Mouse (Mus musculus) urinary bladder, postnatal 25 days (tissue): ENCODE data around the gene Pax5.

Experiments used
- DNase-seq: peaks from one replicate; pipeline ENCODE4 v3.0.0; 2022; ENCODE audit warnings: low spot score

Pax5 gene

DNA sequence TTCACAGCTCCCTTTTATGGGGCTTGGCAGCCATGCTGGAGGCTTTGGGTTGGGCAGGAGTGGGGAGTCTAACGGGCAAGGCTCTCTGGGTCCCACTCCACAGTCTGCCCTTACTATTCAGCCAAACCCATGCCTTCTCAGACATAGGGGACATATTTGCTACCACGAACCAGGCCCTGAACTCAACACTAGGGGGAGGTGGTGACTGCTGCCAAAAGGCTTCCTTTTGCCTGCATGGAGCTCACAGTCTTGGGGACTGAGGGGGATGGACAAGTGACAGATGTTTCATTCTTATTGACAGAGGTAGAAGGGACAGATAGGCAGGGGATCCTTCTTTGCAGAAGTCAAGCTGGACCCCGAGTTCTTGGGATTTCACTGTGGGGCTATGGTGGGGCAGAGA is 42.1 kb downstream of the Pax5 start:
- DNase-seq: no peak

DNA sequence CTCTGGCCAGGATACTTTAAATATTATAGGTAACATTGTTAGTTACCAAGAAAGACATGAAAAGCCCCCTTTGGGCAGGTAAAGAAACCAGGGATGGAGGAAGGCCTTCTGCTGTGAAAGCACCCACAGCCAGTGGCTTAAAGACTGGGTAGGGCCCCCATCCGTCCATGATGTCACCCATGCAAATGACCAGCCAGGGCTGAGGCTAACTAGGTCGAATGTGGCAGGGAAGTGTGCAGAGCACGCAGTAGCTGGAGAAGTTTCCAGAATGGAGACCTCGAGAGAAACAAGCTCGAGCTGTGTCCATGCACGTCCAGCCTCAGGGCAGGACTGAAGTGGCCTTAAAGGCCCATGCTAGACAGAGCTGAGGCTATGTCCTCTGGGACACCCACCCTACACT is 42.9 kb downstream of the Pax5 start:
- no peak for DNase-seq

DNA sequence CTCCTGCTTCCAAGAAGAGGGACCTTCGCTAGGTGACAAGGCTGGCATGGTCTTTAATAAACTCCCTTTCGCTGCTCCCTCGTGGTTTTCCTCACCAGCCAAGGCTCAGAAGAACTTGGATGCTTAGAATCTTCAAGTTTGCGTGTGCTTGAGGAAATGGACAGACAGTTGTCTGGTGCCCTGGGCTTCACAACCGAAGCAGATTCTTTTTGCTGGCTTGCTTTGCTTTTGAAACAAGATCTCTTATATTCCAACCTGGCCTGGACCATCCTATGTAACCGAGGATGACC is 45.6 kb downstream of the Pax5 start:
- DNase-seq: no peak

DNA sequence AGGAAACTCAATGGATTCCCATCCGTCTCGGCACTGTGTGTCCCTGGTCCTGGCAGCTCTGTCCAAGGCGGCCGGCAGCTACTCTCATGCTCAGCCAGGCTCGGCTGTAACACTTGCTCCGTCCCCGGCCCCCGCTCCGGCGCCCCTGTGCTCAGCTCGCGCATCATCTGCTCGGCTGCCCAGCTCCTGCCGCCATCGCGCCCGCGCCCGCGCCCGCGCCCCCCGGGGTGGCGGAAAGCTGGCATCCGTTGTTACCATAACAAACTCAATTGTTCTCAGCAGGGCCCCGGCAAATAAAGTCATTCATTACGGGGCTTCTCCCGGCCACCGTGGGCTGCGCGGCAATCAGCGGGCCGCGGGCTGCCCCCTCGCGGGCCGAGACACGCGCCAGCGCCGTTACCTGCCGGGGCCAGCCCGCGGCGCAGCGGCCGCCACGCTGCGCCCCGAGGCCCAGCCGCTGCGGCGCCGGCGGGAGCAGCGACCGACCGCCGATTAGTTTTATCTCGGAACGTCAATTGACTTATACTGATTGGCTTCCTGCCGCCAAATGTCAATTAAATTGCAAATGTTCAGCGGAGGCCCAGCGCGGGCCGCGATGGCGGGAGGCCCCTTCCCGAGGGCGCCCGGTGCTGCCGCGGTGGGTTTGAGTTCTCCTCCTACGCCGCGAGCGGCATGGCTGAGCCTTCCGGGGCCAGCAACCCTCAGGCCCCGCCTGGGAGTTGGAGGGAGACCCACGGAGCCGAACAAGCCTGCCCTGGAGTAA is 46.1 kb downstream of the Pax5 start:
- peak; percentile 3 for DNase-seq

DNA sequence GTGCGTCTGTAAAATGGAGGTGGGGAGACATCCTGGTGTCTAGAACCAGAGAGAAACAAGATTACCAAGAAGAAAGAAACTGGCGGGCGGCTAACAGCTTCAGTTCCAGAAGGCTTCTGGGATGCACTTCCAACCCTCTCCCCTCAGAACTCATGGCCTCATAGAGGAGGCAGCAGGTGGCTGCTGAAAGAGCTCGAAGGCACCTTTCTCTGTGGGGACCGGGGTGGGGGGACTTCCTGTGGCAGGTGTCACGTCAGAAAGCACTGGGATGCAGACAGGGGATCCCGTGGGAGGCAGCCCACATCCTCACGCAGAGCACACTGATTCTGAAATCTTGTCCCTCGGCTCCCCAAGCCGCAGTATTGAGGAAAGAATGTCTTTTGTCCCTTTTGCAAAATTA is 46.8 kb downstream of the Pax5 start:
- DNase-seq: no peak

DNA sequence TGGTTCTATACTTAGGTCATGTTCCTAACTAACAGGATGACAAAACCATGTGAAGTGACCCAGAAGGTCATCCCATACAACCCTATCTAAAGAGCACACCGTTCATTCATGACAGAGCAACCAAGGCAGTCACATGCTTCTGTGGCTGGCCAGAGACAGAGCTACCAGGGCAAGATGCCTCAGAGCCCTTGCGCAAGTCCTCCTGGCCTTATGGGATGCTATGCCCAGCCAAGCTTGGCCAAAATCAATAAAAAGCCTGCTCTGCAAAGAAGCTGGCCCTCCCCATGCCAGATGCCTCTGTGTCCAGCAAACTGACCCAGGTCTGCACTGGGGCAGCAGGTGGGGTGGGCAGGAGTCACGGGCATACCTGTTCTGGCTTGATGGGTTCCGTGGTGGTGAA is 65.1 kb downstream of the Pax5 start:
- DNase-seq: no peak

DNA sequence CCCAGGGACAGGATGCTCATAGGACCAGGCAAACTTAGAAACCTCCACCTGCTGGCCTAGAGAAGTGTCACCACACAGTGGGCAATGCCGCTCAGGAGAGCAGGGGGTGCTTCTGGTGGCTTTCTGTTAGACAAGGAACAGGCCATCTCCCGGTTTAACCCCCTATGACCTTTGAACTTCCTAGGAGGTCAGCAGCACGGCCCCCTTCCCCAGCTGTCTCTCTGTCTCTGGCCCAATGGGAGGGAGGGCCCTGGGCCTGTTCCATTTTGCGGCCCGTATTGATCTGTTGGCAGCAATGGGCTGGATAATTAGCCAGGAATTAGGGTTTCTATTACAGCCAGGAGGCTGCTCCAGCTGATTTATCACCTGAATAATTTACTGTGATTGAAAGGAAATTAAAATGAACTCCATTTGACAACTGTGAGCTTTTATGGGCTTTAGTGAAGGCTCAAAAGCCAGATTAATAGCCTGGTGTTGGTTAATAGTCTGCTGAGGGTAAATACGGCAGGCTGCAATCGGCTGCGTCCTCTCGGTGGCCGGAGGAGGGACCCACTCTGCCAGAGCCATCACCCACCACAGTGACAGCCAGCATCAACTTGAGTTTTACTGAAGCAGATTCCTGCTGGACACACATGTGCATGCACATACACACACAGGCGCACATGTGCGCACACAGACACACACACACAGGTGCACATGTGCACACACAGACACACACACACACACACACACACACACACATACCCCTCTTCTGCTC is 68.3 kb downstream of the Pax5 start:
- DNase-seq: no peak

DNA sequence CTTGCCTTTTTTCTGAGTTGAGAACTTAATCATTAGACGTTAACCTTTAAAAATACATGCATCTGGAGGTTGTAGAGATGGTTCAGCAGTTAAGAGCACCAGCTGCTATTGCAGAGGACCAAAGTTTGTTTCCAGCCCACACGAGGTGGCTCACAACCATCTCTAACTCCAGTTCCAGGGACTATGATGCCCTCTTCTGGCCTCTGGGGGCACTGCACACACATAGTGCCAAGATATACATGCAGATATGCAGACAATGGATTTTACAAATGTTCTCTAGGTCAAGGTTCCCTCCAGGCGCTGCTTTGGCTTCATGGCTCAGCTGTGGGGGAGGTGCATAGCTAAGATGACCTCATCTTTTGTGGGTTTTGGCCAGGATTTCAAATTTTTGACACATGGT is 74.7 kb downstream of the Pax5 start:
- DNase-seq: no peak

DNA sequence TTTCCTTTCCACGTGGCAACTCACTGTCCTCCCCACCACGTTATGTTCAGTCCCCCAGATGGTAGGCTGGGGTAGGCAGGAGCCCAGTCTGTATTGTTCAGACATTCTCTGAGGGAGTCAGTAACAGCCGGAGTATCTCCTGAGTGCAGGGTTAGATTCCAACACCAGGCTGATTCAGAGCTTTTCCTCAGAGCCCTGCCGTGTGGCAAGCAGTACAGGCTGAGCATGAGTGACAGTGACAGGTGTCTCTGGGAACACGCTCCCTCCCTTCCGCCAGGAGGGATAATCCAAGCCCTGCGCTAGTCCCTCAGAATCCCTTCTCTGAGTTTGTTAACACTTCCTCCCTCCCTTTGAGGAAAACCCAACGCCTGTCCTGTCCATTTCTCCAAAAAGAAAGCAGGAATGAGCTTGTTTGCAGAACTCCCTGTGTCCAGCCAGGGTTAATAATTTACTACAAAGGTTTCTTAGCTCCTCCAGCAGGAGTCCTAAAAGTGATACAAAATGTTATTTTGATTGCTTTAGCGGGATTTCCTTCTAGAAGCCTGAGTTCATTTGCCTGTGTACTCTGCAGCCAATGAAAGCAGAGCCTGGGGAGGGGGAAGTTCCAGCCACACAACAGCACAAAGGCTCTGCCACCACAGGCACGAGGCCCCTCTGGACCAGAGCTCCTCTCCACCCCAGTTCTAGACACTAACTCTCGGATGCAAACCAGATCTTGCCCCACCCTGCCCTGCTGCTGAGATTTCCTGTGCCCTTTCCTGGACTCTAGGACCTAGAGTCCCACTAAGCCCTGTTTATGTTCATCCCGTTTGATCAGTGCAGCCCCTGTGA is 76.4 kb downstream of the Pax5 start:
- DNase-seq: no peak

DNA sequence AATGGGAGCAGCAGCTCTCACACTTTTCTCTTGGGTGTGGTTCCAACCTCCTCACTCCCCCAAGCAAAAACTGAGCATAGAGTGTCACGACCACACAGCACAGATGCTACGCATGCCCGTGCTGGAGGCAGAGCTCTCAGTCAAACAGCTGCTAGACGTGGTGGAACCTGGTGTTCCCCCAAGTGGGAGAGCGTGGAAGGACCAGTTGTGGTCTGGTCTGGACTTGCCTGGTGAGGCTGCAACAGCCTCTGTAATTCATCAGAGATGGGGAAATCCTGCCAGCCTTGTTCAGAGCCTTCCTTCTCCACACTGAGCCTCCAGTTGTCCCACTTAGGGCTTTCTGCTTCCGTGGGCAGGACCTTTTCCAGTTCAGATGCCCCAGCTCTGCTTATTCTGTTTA is 80.2 kb downstream of the Pax5 start:
- DNase-seq: no peak

DNA sequence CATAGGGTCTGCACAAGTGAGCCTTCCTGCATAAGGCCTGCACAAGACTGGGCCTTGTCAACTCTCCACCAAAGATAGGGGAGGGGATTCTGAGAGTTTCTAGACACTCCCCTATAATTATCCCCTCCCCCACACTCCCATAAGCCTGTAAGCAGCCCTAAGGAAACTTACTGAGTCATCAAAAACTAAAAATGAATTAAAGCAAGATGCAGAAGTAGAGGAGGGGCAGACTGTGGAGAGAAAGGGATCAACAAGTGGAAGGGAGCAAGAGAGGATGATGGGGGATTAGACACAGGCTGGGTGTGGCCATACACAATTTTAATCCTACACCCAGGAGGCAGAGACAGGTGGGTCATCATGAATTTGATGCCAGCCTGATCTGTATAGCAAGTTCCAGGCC is 82.4 kb downstream of the Pax5 start:
- DNase-seq: no peak

DNA sequence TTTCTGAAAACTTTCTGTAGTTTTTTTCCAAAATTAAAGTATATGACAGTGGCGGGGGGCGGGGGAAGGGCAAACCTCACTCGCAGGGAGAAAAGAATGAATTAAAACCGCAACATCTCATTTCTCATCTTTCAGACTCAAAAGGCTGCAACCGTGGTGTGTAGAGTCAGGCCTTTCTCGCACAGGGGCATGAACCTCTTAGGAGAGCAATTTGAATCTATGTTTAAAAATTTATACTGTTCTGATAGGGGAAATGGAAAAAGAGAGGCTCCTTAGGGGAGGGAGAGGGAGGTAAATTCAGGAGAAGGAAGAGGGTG is 85.2 kb downstream of the Pax5 start:
- DNase-seq: no peak

DNA sequence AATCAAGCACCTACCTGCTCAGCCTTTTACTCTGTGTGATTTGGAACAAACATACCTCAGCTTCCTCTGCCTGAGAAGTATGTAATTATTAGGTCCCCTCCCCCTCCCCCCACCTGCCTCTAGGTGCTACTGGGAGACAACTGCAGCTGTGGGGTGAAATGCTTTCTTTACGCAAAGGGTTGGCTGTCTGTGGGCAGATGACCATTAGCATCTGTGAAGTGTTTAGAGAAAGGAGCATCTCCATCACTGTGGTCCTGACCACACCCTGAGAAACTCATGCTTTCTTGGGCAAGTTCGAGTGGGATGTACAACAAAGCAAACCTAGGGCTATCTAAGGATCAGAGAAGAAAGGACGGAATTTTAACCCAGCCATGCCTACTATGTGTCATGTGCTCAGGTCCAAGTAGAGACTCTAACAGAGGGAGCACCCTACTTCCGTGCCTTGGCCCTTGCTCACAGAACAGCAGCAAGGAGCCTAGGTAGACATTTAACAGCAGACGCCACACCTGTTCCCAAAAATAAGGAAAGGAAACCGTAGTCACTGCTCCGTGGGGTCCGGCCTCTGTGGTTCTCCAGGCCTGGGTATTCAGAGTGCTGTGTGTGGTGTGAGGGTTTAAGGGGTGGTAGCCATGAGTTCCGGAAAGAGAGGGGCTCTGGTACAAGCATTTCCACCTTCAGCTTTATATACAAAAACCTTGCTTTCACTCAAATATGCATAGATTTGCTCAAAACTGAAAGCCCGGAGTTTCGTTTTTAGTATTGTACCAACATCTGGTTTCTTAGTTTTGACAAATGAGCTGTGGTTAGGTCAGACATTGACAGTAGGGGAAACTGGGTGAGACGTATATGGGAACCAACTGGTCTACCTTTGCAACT is 85.8 kb downstream of the Pax5 start:
- no peak for DNase-seq

DNA sequence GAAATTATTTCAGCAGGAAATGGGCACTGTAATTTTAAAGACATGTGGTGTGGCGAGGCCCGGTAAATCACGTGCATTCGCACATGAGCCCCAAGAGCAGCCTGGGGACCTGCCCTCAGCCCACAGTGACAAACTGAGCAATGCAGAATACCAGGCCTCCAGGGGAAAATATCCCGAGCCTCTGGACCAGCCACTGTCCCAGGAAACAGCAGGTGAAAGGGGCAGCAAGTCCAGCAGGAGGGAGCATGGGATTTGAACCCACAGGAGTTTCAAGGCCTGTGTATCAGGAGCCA is 86.9 kb downstream of the Pax5 start:
- DNase-seq: no peak

DNA sequence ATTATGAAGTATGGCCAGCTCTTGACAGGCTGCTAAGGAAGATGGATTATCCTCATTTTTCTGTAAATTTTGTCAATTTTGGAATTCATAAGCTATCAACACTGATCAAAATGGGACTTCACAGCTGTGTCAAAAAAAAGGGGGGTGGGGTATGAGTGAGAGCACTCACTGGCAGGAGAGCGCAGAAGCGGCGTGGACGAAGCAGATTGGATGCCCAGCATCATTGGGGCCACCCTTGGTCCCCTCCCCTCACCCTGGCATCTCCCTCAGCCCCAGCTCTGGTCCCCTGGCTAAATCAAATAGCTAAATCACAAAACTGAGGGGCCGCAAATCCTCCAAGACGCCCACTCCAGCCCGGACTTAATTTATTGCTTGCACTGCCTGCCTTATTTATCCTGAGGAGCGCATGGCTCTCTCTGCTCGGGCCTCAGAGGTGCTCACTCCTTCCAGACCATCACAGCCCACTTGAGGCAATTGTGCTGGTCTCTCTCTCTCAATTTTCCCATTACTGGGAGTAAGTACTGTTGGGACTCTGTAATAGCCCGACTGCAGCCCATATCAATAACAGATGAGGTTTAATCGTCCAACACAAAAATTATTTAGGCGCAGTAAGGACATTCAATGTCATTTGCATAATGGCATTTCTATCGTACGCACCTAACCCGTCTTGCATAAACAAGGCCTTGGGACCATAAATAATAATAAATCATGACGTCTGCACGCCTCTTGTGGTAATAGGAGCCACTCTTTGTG is 87.4 kb downstream of the Pax5 start:
- DNase-seq: no peak

DNA sequence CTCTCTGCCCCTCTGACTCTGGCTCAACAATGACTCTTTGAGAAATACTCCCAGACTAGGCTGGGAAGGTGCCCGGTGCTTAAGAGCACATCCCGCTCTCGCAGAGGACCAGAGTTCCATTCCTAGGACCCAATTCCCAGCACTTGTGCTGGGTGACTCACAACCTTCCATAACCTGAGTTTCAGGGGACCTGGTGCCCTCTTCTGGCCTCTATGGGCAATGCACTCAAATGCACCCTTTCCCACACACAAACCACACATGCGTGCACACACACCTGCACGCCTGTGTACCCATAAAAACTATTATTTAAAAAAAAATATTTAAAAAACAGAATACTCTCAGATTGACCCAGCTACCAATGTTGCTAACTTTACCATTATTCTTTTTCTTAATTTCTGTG is 90.0 kb downstream of the Pax5 start:
- no peak for DNase-seq

DNA sequence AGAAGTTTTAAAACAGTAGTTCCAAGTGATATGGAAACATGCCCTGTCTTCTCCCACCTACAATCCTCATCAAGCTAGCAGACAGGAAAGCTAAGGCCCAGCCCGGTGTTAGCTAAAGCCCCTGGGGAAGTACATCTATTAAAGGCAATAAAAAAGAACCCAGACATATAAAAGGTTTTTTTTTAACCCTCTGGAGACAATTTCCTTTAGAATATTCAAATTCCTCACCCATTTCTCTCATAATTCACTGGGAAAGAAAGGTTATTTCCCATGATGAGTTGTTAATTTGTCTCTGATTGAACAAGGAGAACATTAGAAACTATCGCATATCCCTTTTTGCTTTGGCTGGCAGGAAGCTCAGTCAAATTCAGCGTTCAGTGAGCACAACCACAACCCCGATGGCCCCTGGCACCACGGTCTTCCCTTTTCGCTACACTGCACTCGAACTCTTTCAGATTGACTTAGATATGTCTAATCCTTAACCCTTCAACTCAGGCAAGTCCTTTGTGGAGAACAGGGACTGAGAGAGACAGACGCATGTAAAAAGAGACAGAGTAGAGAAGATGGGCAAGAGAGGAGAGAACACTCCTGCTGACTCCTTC is 96.1 kb downstream of the Pax5 start:
- no peak for DNase-seq

DNA sequence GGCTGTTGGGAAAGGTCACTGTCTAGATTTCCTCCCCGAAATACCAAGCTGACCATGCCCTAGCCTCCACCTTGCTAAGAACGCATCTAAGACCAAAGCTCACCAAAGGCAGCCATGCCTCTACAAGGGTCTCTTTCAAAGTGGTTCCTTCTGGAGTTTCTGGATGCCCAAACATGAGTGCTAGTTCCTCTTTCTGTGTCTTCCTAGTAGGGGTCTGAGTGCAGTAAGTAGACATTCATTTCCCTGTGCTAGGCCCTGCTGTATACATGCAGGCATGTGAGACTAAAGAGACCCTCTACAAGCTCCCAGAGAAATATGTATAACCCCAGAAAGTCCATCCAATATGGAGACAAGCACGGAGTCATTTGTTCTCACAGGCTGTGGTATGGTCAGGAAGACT is 97.9 kb downstream of the Pax5 start:
- no peak for DNase-seq

DNA sequence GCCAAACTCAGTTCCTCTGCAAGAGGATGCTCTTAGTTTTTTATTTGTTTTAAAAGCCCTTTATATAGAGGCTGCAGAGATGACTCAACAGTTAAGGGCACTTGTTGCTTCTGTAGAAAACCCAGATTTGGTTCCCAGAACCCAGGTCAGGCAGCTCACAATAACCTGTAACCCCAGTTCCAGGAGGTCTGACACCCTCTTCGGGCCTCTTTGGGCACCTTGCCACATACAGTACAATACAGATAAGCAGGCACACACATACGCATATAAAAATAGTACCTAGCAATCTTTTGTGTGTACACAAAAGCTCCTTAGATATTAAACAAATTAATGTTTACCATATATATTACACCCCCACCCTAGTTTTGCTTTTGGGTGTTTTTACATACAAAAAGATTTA is 104.8 kb downstream of the Pax5 start:
- no peak for DNase-seq

DNA sequence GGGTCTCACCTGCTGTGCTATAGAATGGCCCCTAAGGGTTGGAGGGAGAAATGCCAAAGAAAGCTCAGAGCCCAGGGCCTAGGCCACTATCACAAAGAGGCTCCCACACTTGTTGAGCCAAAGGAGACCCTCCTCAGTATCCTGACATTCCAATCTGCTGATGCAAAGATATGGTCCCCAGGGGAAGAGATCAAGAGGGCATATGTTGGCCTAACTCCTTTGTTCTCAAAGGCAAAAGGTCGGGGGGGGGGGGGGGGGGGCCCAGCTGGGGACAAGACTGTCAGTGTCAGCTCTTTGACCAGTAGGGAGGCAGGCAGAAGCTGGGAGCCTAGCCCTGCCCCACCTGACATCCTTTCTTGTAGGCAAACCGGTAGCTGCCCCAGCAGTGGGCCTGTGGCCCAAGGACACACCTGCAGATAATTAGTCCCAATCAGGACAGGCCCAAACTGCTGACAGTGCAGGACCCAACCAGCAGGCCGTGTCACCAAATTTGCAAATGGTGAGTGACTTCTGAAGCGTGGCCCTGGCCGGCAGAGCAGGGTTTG is 108.0 kb downstream of the Pax5 start:
- no peak for DNase-seq

DNA sequence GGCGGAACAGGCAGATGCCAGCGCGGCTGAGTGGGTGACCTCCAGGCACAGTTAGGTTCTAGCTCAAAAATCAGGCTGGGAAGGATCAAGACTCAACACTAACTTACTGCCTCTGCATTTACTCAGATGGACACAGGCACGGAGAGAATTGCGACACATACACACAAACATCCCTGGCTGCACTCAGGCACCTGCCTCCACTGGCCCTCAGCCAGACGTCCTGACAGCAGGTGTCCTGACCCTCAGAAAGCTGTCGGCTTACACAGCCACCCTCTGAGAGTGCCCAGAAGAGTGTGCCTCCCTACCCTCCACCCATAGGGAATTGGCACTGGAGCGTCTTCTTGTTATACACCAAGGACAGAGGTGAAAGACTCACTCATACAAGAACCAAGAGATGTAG is 108.9 kb downstream of the Pax5 start:
- no peak for DNase-seq
